Mouse (Mus musculus) NIH3T3 (cell line): ENCODE results near the gene Col8a2.

ENCODE experiments used
- DNase-seq: peaks from one replicate; pipeline ENCODE4 v3.0.0-alpha.2; 2012; ENCODE audit warnings: low read depth

The Col8a2 gene

GRCm38 (mm10) chr4:126286492-126286891 lies at the start of gene Col8a2:
Col8a2 (plus strand) TSS chr4:126286793.
- no peak for DNase-seq

GRCm38 (mm10) chr4:126237721-126238242 lies 48.8 kb upstream of the Col8a2 start:
- DNase-seq: peak; percentile 19

- peak; percentile 64 for DNase-seq
Observed at GRCm38 (mm10) chr4:126239862-126240475, 46.6 kb upstream of the Col8a2 start.

- no peak for DNase-seq
Observed at GRCm38 (mm10) chr4:126241956-126242355, 44.6 kb upstream of the Col8a2 start.

- no peak for DNase-seq
Observed at GRCm38 (mm10) chr4:126242510-126242909, 44.1 kb upstream of the Col8a2 start.

GRCm38 (mm10) chr4:126246202-126246889 lies 40.2 kb upstream of the Col8a2 start:
- no peak for DNase-seq

- DNase-seq: no peak
Observed at GRCm38 (mm10) chr4:126248261-126248868, 38.2 kb upstream of the Col8a2 start.

GRCm38 (mm10) chr4:126250659-126251058 lies 35.9 kb upstream of the Col8a2 start:
- peak; percentile 43 for DNase-seq

GRCm38 (mm10) chr4:126251655-126252254 lies 34.8 kb upstream of the Col8a2 start:
- no peak for DNase-seq

- DNase-seq: no peak
Observed at GRCm38 (mm10) chr4:126252411-126253237, 34.0 kb upstream of the Col8a2 start.

- DNase-seq: no peak
Observed at GRCm38 (mm10) chr4:126253637-126254272, 32.8 kb upstream of the Col8a2 start.

GRCm38 (mm10) chr4:126254315-126255112 lies 32.1 kb upstream of the Col8a2 start:
- DNase-seq: peak; percentile 78

GRCm38 (mm10) chr4:126255113-126256001 lies 31.2 kb upstream of the Col8a2 start:
- peak; percentile 48 for DNase-seq

- DNase-seq: peak; percentile 95
Observed at GRCm38 (mm10) chr4:126256131-126256791, 30.3 kb upstream of the Col8a2 start, which contains the start of gene Map7d1. Map7d1 (minus strand) TSS chr4:126256343.

- DNase-seq: peak; percentile 67
Observed at GRCm38 (mm10) chr4:126256967-126257881, 29.4 kb upstream of the Col8a2 start.

- peak; percentile 70 for DNase-seq
Observed at GRCm38 (mm10) chr4:126259063-126259462, 27.5 kb upstream of the Col8a2 start.

- DNase-seq: peak; percentile 88
Observed at GRCm38 (mm10) chr4:126259523-126260160, 27.0 kb upstream of the Col8a2 start.
